Mouse (Mus musculus) layer of hippocampus, postnatal 14 days (tissue): ENCODE measurements at regions not wholly inside any gene's neighbourhood (a gene's known extent, or its start where the extent isn't known, plus 50 kb on each side); places are given as distances from the start of the nearest gene placed in this dataset.
"Not testable (repeated sequence)": the region's sequence is repeated elsewhere in the genome, so short reads cannot be mapped to it uniquely, and the experiment has no call there.

Experiments used
- DNase-seq, 2 experiments: peaks; one replicate each; pipeline ENCODE4 v3.0.0; 2021 to 2022; ENCODE audit warnings: low spot score in 2 of 2, mixed read lengths in 1 of 2

DNA sequence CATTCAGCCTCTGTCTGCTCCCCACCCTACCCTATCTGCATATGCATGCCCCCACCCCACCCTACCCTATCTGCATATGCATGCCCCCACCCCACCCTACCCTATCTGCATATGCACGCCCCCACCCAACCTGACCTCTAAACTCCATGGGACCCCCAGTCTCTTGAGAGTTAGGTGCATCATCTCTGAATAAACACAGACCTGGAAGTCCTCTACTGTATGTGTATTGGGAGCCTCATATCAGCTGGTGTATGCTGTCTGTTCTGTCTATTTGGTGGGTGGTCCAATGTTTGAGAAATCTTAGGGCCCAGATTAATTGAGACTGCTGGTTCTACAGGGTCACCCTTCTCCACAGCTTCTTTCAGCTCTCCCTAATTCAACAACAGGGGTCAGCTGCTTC is 109.4 kb upstream of the Tenm4 start:
- not testable (repeated sequence) for DNase-seq

DNA sequence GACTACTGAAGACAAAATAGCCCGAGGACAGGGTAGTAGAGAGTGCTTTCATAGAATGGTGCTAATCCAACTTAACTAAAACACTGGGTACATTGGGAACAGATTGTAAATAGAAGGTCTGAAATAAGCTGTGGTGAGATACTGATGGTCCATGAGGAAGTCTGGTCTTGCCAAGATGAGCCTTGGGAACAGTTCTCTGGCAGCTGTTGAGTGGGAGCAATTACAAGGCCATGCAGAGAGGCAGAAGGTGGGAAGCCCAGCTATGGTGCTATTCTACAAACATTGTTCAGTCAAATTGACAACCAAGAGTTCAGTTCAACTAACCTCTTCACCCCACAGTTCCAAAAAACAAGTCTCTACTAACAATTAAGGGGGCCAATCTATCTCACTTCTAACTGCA is 92.5 kb upstream of the Tenm4 start:
- DNase-seq = peak; percentile 17 to 66

DNA sequence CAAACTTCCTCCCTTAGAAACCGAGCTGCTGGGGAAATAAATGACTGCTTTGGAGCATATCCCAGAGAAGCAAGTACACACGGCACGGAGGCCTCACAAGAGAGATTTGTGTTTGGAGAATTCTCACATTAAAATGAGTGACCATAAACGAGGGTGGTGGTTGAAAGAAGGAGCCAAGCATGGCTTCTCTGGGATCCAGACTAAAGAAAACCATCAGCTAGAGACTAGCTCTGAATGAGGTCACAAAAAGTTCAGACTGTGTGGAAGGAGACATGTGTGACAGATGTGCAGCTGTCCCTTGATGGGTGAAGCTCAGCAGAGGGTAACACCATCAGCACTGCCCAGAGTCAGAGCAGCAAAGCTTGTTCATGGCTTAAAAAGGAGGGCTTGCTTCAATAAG is 89.4 kb upstream of the Tenm4 start:
- DNase-seq = no peak

DNA sequence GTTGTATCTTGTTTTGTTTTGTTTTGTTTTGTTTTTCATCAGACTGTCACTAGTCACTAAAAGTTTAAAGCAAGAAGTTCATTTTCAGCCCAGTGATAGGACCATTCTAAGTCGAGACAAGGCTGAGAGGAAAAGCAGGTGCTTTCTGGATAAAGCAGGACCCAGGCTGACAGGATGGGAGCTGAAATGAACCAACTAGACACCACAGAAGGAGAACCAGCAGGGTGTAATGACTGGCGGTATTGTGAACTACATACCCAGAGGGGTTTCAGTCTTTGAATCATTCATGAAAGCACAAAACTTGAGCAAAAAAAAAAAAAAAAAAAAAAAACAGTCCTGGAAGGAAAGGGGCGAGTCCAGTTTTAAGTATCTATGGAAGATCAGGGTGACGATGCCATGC is 75.9 kb upstream of the Tenm4 start:
- DNase-seq = no peak

DNA sequence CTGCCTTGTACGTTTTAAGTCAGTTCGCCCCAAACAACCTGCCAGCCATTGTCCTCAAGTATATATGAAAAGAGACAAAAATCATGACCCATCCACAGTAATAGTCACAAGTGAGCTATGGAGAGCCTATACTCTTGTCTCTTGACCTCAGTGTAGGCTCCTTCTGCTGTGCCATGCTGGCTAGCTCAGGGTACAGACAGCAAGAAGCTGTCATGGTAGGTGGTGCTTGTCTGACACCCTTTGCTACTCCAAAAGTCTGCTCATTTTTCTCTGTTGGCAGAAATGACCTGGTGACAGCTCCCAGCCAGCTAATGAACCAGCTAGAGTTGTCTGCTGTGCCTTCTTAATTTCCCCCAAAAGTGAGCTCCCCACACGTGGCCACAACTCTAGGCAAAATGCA is 75.3 kb upstream of the Tenm4 start:
- peak in 1 of 2 experiments; percentile 9 for DNase-seq

DNA sequence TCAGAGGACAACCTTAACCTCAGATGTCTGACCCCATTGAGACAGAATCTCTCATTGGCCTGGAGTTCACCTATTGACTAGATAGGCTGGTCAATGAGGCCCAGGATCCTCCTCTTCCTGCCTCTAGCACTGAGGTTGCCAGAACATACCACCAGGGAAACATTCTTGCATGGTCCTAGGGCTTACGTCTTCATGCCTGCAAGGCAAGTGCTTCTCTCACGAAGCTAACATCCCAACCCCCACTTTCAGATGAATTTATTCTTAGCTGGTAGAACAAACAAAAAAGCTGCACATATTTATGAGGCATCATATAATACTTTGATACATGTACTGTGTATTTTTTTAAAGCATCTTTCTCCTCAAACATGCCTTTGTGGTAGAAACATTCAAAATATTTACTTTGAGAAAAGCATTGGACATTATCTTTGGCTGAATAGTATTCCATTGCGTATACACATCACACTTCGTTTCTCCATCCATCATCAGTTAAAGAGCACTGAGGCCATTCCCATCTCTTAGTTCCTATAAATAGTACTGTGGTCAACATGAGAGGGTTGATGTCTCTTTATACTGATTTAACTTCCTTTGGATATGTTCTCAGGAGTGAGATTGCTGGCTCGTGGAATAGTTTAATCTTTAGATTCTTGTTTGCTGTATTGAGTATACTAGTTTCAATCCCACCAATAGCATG is 72.2 kb upstream of the Tenm4 start:
- no peak for DNase-seq

GRCm38 (mm10) chr7:96102727-96103126 is 68.3 kb upstream of the Tenm4 start:
- no peak for DNase-seq

- DNase-seq = no peak
Measured at GRCm38 (mm10) chr7:96108768-96109167, 62.3 kb upstream of the Tenm4 start.

GRCm38 (mm10) chr7:96120142-96120541 is 50.9 kb upstream of the Tenm4 start:
- DNase-seq = no peak
